Mouse (Mus musculus): ENCODE results near the gene Mtus2.
"Not testable (repeated sequence)": the region's sequence is repeated elsewhere in the genome, so short reads cannot be mapped to it uniquely, and the experiment has no call there.

Gene Mtus2

DNA sequence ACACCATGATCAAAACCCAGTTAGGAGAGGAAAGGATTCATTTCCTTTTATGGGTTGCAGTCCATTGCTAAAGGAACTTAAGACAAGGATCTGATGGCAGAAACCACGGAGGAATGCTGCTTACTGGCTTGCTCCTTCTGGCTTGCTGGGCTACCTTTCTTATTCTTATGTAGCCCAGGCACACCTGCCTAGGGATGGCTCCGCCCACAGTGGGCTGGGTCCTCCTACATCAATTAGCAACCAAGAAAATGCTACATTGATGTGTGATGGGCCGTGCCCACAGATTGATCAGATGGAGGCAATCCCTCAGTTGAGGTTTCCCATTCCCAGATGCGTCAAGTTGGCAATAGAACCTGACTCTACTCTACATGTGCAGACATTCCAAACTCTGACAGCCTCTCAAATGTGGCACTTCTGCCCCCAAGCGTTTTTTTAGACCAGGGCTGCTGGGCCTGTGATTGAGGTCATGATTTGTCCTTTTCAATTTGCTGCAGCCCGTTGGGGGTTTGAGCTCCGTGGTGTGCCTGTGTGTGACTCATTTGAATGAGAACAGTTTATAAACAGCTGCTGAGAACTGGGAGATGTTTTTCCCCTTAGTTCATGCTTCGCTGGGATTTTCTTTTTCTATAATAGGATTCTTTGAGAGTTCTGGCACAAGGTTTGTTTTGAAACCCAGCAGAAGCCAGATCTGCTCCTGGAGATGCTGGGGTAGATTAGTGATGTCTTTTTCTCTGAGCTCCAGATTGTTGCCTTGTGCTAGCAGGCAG, 173.8 kb downstream of the Mtus2 start:
- DNase-seq: no peak

DNA sequence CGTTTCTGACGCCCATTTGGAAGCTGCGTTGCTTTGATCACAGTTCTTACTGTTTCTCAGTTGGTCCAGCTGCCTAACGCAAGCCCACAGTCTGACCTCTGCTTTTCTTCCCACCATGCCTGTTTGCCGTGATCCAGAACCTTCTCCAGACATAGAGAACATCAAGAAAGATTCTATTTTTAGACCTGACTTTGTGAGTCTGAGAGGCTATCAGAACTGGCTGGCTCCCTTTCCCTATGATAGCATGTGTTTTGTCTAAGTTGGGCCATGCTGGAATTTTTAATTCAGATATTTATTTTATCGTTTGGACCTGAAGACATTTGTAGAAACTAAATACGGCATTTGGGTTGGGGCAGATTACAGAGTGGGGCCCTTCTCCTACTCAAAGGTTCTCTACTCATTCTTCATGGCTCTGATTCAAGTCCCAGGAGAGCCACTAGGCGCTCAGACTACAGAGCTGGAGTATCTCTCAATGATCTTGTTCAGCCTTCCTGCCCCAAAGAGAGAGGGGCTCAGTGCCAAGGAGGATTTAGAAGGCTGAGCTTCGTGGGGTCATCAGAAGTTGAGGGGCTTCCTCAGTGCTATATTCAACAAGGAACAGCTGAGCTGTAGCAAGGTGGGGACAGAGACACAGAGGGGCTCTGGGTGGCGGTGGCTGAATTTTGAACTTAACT, 174.5 kb downstream of the Mtus2 start:
- DNase-seq: no peak

DNA sequence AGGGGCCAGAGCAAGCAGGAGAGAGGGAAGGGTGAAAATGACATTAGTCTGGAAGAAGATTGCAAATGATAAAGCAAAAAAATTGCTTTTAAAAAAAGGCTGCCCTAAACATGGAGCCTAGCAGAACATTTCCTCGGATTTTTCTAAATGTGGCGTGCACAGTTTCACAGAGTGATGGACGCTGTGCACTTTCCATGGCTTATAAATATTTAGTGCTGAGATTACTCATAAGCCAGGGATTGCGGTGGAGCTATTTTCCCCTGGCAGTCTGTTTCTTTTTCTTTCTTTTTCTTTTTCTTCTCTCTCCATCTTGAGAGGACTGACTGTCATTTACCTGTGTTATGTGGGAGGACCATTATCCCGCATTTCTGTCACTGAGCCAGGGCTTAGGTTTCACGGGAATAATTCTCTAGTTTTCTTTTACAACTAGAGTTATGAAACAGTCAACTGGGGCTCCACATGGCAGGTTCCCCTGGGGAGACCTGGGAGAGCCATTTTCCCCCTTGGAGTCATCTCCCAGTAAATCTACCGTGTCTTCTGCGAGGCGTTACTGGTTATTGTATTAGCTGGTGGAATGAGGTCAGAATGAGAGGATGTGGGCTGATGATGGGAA, 176.4 kb downstream of the Mtus2 start:
- DNase-seq: no peak

DNA sequence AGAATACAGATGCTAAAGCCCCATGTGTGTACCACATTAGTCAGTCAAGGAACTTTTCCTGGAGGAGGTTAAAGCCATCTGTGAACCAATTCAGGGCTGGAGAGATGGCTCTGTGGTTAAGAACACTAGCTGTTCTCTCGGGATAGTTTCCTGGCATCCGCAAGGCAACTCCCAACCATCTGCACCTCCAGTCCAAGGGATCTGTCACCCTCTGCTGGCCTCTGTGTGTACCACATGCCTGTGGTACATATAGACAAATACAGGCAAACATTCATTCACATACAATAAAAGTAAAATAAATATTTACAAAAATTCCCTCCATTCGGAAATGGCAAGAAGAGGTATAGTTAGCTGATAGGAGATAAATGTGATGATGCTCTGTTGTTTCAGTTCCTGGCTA, 184.5 kb downstream of the Mtus2 start:
- no peak for DNase-seq

DNA sequence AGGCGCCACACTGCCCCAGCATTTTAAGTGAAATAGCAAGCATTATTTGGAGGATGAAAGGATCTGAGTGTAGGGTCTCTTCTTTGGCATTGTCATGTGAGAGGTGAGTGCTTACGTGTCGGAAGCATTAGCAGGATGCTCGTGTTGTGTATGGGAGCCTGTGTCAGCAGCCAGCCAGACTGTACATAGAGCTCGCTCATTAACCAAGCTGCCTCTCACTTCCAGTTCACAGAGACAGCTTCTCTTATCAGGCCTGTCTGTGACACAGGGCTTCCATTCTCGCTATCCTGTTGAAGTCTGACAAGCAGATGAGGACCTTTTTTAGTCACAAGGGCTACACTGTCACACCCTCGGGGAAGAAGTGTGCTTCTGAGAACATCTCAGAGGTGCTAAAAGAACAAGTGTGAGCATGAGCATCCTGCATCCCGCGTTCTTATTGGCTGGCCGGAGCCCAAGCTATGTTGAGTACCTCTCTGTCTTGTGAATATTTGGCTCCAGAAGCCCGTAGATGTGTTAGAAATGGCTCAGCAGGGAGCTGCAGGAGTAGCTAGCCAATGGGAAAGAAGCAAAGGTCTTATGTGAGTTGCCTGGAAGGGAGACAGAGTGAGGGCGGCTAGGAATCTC, 189.2 kb downstream of the Mtus2 start:
- no peak for DNase-seq

DNA sequence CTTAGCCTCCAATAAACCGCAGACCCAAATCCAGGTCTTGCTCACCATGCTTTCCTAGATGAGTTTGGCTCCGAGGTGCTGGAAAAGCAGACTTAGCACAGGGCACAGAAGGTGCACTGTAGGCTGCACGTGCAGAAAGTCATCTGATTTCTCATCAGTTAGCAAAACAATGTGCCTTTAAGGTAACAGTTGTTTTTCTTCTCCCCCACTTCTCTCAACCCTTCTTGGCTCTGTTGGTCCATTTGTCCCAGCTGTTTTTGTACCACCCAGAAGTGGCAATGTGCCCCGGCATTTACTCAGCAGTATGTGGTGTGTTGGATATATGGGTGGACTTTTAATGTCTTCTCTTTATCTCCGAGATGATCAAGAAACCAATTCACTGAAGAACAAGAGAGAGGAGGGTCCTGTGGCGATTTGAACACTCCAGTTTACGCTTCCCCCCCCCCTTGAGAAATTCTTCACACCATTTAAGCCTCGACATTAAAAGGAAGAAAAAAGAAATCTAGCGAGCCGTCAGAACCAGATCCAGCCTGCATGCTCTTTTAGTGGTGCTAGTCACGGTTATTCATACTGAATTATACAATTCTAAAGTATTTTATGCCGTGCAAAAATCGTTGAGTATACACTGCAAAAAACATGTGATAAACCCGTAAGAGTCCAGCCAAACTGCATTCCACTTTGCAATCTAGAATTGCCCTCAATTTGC, 194.9 kb downstream of the Mtus2 start:
- DNase-seq: no peak

DNA sequence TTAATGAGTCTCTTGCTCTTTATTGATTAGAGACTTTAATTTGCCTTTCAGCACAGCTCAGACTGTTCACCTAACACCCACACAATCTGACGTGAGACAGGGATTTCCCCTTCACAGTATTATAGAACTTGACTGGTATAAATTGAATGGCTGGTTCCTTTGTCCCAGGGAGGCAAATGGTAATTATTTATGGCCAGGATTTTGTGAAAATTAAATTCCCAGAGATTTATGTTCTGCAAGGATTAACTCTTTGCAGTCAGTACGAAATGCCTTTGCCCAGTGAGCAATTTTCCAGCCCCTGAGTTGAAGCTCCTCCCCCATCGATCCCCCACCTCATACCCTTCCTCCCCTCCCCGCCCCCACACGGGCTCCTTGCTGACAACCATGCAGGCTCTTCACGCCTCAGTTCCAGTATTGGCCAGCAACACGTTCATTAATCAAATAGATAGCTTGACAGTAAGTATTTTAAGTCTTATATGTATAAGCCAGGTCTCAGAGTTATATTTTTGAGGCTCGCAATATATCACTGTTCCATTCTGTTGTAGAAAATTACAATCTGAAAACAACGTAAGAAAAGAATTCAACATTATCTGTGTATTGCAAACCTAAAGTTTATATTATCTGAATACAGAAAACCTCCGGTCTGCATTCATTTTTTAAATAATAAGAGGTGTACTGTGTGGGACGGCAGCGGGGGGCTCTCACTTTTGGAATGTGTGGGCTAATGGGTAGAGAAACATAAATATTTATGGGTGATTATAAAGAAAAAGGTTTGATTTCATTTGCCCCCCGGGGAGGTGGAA, 195.7 kb downstream of the Mtus2 start:
- no peak for DNase-seq

DNA sequence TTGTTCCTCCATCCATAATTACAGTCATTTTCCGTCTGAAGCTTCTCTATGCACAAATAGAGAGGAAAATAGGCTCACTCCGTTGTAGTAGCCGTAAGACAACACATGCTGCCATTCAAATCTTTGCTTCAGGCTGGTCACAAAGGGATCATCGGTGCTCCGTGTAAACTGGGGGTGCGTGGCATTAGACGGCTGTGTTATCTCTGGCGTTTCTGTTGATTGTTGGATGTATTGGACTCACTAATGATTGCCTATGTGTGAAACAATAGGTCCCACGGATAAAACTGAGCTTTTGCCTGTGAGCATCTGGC, 196.2 kb downstream of the Mtus2 start:
- DNase-seq: no peak

DNA sequence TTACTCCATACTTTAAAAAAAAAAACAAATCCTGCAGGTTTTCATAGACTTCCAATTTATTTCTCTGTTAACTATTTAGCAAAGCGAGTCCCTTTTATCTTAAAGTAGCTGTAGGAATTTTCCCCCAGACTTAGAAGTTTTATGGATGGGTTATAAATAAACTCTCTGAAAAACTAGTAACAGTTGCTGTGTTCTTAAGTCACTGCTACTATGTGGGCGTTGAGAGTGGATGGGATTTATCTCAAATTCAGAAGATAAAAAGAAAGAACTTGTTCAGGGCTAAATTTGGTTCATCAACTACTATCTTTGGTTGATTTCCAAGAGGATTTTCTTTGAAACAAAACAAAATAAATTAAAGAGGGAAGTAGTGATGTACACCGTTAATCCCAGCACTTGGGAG, 197.6 kb downstream of the Mtus2 start:
- no peak for DNase-seq

DNA sequence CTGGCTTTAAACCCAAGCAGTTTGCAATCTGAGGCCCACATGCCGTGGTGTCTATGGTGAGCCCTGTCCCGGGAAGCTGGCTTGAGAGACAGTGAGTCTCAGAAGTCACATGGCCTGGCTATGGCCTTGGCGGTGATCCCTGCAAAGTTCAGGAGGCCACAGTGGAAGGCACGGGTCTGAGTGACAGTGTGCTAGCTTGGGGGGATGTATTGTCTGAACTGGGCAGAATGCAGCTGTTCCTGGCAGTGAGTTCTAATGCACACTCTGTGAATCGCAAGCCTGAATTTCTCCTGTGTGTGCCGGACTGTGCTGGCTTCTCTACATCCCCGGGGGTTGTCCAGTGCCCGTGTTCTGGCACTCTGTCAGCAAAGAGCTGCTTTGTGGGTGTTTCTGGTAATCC, 202.2 kb downstream of the Mtus2 start:
- DNase-seq: no peak

DNA sequence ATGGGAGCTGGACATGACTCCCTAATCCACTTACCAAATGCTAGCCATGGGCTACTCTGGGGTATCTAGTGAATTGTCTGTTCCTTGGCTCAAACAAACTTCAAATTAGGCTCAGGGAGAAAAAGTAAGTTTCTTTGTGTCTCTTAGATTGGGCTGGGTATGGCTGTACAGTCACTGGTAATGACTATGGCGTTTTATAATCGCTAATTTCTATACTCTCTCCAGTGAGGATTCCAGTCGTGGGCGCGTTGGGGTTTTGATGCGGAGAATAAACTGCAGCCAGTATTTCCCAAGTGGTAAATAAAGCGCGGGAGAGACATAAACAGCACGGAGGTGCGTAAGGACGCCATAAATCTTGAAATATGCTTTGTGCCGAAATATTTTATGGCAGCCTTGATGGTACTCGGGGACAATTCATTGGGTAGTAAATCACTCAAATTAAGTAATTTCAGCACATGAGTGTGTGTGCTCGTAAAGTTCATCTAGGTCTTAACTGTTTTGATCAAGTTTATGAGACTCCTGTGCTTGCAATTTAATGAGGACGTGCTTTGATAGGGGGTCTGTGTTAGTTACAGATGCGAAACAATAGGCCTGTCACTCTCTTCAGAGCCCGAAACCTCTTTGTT, 203.5 kb downstream of the Mtus2 start:
- no peak for DNase-seq

DNA sequence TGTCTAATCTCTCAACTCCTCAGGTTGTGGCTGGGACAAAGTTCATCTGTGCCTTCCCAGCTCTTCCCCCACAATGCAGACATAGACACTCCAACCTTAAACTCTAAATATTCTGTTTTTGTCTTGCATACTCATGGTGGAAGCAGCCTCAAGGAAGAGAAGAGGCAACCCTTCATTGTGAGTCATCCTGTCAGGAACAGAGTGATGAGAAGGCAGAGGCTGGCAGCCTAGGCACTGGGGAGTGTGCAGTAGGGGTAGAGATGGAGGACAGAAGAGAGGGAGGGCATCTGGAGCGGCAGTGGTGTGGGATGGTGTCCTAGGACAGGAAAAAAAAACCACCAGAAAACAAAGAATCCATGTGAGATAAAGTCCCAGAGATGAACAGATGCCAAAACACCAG, 208.0 kb downstream of the Mtus2 start:
- DNase-seq: no peak

DNA sequence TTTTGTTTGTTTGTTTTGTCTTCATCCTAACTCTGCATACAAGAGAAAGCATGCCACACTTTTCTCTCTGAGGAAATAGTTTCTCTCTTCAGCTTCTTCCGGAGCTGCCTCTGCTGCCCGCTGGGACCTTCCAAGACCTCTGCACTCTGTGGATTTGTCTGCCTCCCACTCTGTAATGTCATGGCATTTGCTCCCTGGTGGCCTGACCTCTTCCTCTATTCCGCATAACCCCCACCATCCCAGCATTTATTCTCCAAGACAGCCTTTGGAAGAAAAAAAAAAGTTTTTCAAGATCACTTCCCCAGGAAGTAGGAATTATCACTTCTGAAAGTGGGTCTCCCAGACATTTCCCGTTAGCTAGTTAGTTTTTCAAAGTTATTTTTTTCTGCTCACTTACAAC, 218.0 kb downstream of the Mtus2 start:
- DNase-seq: no peak

DNA sequence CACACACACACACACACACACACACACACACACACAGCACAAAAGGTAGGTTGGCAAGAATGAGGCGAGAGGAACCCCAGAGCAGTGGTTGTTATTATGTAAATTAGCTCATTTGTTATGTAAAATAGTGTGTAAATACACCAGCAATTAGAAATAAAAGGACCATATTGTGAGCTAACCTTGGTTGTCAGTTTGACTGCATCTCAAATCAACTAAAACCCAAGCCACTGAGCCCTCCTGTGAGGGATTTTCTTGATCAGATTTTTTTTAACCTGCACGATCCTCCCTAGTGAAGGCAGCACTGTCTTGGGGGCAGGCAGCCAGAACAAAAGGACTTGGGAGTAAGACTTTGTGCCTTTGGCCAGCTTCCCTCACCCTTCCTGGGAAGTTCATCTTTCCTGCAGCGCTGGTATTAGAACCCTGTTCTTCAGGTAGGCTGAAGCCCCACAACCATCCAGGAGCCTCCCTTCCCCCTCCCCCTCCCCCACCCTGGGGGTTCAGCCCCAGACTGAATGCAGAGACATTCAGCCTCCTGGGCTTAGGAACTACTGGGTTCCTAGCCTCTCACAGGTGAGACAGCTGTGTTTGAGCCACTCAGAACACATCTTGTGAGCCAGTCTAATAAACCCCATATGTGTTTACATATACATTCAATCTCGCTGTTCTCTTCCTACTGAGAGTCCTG, 218.8 kb downstream of the Mtus2 start:
- no peak for DNase-seq

DNA sequence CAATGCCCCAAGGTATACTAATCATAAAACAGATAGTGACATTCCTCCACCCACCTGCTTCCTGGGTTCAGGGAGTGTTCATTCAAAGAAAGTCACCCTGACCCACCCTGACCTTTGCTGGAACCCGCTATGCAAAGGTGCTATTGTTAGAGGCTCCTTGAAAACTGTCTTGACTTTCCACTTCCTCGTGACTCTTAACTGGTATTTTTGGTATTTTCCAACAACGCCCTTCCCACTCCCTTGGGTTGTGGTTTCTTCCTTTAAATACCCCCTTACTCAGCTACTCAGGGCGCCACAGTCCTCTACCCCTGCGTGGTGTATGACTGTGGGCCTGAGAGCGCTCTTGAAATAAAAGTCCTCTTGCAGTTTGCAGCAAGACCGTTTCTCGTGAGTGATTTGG, 219.4 kb downstream of the Mtus2 start:
- DNase-seq: not testable (repeated sequence)

DNA sequence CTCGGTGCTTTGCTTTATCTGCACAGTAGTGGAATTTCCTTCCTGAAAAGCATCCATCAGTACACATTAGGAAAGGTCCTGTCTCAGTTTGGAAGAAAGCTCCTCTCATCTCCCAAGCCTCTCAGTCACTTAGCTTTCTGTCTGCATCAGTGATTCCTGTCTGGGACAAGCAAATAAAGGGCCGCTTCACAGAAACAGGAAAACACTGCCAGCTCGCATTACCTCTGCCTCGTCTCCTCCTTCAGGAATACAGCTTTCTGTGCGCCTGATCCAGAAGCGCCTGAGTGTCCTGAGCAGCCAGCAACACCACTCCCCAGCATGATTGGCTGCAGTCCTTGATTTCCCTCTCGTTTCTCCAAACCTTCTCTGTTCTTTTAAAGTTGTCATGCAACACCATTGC, 222.1 kb downstream of the Mtus2 start:
- no peak for DNase-seq

DNA sequence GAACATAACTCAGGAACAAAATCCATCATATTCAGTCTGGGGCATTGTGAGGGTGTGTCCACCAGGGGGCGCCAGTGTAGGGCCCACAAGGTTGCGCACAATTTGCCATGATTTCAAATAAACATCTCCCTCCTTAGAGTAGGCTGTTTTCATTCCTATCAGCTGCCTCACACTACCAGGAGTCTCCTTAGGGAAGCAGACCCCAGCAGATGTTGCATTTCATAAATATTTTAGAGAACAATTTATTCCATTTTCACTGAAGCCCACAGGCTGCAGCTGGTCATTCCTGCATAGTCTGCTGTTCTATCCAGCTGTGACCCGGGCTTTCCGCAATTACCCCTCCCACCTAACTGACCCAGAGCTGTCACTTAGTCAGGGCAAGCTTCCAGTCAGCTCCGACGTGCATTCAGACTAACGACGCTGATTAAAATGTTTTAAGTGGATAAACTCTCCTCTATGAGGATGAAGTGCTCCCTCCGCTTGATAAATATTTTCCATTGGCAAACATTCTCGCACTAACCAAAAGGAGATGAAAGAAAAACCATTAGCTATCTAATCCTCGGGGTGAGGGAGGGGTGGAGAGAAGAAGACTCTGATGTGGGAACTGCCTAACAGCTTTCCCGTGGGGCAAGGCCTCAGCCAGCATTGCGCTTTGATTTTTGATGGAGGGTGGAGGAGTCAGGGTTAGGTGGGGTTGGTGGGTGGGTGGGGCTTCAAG, 223.6 kb downstream of the Mtus2 start:
- peak in 1 of 2 experiments; percentile 47 for DNase-seq

DNA sequence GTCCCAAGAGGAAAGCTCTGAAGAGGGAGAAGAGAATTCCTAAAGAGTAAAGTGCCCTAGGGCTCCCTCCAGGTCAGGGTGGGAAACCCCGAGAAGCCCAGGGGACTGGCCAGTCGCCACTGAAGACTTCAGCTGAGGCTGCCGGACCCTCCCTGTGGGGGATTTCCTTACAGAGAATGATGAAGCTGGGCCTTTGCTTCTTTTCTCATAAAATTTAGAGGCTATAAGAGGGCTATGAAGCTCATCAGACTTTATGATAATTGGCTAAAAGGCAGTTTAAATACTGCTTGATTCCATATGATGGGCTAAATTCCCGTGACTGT, 224.1 kb downstream of the Mtus2 start:
- no peak for DNase-seq

DNA sequence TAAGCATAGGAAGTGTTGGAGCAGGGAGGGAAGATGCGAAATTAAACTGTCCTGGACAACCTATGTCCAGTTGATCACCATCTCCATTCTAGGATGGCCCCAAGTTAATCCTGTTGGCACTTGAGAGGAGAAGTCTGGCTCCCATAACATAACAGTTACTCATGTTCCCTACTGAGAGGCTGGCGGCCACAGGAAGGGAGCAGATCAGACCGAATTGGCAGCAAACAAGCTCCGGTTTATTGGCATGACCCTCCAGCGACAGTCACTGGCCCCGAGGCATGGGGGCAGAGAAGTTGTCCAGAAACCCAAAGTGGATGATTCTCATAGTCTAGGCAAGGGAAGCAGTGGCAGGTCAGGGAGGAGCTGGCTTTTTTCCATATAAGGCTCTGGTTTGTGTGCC, 224.8 kb downstream of the Mtus2 start:
- DNase-seq: no peak

DNA sequence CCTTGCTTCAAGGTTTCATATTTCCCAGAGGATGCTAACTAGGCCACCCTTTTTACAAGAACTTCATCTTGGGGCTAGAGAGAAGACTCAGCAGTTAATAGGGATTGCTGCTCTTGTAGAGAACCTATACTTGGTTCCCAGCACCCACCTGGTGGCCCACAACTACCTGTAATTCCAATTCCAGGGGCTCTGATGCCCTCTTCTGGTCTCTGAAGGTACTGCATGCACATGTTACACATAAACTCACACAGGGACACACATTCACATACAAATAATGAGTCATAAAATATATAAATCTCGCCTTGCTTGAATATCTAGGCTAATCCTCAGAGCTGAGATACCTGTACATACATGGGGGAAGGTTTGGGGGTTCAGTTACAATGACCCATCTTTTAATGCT, 228.8 kb downstream of the Mtus2 start:
- no peak for DNase-seq

DNA sequence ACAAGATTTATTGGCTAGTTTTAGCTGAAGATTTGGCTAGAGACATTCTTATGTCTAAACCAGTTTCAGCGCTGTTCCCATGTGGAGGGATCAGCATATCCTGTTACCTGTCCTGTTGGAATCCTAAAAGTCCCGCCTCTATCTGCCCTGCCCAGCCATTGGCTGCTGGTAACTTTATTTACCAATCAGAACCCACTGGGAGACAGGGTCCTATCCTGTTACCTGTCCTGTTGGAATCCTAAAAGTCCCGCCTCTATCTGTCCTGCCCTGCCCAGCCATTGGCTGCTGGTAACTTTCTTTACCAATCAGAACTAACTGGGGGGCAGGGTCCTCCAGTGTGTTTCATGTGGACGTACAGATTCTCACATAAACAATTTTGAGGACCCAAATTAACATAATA, 234.3 kb downstream of the Mtus2 start:
- no peak for DNase-seq

All from kidney, postnatal 25 days (tissue).